Mouse (Mus musculus) neural tube, embryonic 12.5 days (tissue): ENCODE results near the gene Prpf31. TPM values are rescaled to one million over a fixed set of nuclear protein-coding genes. Genes with fewer than 3 reads are reported as not detected.

ENCODE experiments used
- ATAC-seq: fragments of 200-750 bp; cut with Nextera tagmentation; 2 replicates; pipeline ENCODE4 v1.8.0; 2017; ENCODE audit warnings: low read depth, mild to moderate bottlenecking, moderate TSS enrichment, moderate library complexity; ENCODE audit not compliant: low FRiP score
- H3K27ac ChIP-seq: fragments of 300-500 bp; sonication (generic); 2 replicates; pipeline ENCODE4 v1.5.1; 2016
- H3K27me3 ChIP-seq: fragments of 300-500 bp; sonication (generic); replicated peaks from 2 replicates; pipeline ENCODE4 v1.6.1; 2016; ENCODE audit warnings: mild to moderate bottlenecking
- H3K36me3 ChIP-seq: fragments of 300-500 bp; sonication (generic); 2 replicates; pipeline ENCODE4 v1.6.1; 2016; ENCODE audit warnings: mild to moderate bottlenecking
- H3K4me1 ChIP-seq: fragments of 300-500 bp; sonication (generic); 2 replicates; pipeline ENCODE4 v1.6.1; 2016
- H3K4me2 ChIP-seq: fragments of 300-500 bp; sonication (generic); replicated peaks from 2 replicates; pipeline ENCODE4 v1.6.1; 2016; ENCODE audit warnings: mild to moderate bottlenecking
- H3K4me3 ChIP-seq: fragments of 300-500 bp; sonication (generic); 2 replicates; pipeline ENCODE4 v1.5.1; 2016
- H3K9ac ChIP-seq: fragments of 300-500 bp; sonication (generic); 2 replicates; pipeline ENCODE4 v1.6.1; 2016; ENCODE audit warnings: mild to moderate bottlenecking
- H3K9me3 ChIP-seq: fragments of 300-500 bp; sonication (generic); 2 replicates; pipeline ENCODE4 v1.6.1; 2016; ENCODE audit warnings: mild to moderate bottlenecking
- WGBS: fragments of 180-500 bp; shearing (Covaris S2); methylation state at CpG from one replicate; pipeline ENCODE4 v1.1.7; 2016; 5-methylcytosine and 5-hydroxymethylcytosine counted together
- polyA plus RNA-seq: library from polyadenylated mRNA; unstranded; fragments of >200 nt; fragmentation: Nextera tagmentation; extraction: Ambion mirVana; gene quantifications from 2 replicates; pipeline ENCODE4 v1.2.1, GENCODE M21; 2016

Prpf31 gene
- polyA plus RNA-seq, 1 experiment from 2014 or later: 126 TPM

DNA sequence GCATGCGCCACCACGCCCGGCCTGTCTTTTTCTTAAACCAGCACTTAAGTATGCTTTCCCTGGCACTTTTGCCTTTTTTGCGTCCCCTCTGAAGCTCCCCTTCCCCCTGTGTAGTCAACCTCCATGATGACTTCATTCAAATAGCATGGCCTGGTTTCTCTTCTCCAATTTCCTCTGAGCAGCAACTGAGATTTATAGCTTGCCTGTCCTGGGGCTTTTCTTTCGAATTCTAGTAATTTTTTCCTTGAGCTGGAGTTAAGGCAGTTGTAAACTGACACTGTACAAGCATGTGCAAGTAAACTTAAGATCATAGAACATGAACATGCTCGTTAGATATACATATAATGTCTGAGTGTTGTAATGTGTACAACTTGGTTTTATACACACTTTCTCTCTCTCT lies 22.4 kb upstream of the Prpf31 start:
- no peak overlapping the region for H3K9ac ChIP-seq
- H3K9me3 ChIP-seq: no peaks in the 10 kb centered on the region
- ATAC-seq: no peak
- H3K4me2 ChIP-seq: no peak overlapping the region
- no peak overlapping the region for H3K4me3 ChIP-seq
- whole genome bisulfite sequencing: 83% methylated on average over 6 of the region's 6 CpGs
- H3K4me1 ChIP-seq: no peaks in the 10 kb centered on the region
- no peaks in the 10 kb centered on the region for H3K36me3 ChIP-seq
- H3K27ac ChIP-seq: no peak overlapping the region
- H3K27me3 ChIP-seq: no peaks in the 10 kb centered on the region

- Histone ChIP-seq H3K9ac (no peak overlapping the region), H3K27ac (no peak overlapping the region), H3K36me3 (no peaks in the 10 kb centered on the region), H3K4me2 (no peak overlapping the region), H3K4me1 (no peaks in the 10 kb centered on the region), H3K9me3 (no peaks in the 10 kb centered on the region), H3K27me3 (no peaks in the 10 kb centered on the region), H3K4me3 (no peak overlapping the region)
- ATAC-seq: no peak
- WGBS: 93% methylated on average over 3 of the region's 3 CpGs
Measured at GRCm38 (mm10) chr7:3608668-3609067, 21.1 kb upstream of the Prpf31 start.

DNA sequence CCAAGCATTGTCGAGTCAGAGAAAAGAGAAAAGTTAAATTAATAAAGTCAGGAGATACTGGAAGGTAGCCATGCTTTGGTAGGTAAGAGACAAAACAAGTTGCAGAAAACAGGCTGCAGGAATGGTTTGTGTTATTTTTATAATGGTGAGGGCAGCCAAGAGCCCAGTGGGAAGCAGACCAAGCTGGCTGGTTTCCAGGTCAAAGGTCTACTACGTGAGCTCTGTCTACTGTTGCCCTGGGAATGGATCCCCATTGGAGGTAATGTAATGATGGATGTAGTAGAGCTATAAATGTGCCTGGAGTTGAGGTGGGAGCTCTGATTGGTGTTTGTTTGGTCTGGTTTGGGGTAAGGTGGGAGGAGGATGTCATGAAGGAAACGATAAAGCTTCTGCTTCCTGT lies 20.7 kb upstream of the Prpf31 start:
- WGBS: 67% methylated on average over 3 of the region's 3 CpGs
- ATAC-seq: no peak

DNA sequence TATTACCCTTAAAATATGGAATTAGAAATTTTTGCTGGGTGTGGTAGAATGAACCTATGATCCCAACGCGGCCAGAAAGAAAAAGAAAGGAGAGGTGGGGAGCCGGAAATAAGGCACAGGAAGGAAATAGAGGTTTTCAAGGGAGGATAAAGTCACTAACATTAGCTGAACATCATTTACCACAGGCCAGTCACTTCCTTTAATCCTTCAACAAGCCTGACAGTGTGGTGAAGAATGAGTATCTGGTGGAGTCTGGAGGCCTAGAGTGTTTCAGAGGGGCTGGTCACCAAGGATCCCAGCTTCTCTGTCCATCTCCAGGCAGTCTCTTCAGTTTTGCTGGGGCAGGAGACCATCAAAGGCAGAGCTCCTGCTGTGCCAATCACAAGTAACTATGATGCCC lies 19.3 kb upstream of the Prpf31 start:
- Histone ChIP-seq H3K4me2 (no peak overlapping the region), H3K4me3 (no peak overlapping the region), H3K9me3 (no peaks in the 10 kb centered on the region), H3K4me1 (no peaks in the 10 kb centered on the region), H3K27me3 (no peaks in the 10 kb centered on the region), H3K9ac (no peak overlapping the region), H3K36me3 (no peaks in the 10 kb centered on the region), H3K27ac (no peak overlapping the region)
- WGBS: 88% methylated on average over 3 of the region's 3 CpGs
- no peak for ATAC-seq

More for the DNA sequence above, 20.7 kb upstream of the Prpf31 start:
- H3K4me3 ChIP-seq: no peak overlapping the region
- no peak overlapping the region for H3K9ac ChIP-seq
- H3K27me3 ChIP-seq: no peaks in the 10 kb centered on the region
- H3K4me2 ChIP-seq: no peak overlapping the region
- H3K4me1 ChIP-seq: no peaks in the 10 kb centered on the region
- H3K9me3 ChIP-seq: no peaks in the 10 kb centered on the region
- H3K27ac ChIP-seq: no peak overlapping the region
- H3K36me3 ChIP-seq: no peaks in the 10 kb centered on the region

- H3K9me3 ChIP-seq: no peaks in the 10 kb centered on the region
- no peak for ATAC-seq
- H3K4me2 ChIP-seq: no peak overlapping the region
- no peaks in the 10 kb centered on the region for H3K4me1 ChIP-seq
- no peaks in the 10 kb centered on the region for H3K36me3 ChIP-seq
- no peaks in the 10 kb centered on the region for H3K27me3 ChIP-seq
- H3K9ac ChIP-seq: no peak overlapping the region
- H3K27ac ChIP-seq: no peak overlapping the region
- H3K4me3 ChIP-seq: no peak overlapping the region
- WGBS: 92% methylated on average over 13 of the region's 13 CpGs
Measured at GRCm38 (mm10) chr7:3611006-3611405, 18.8 kb upstream of the Prpf31 start.

GRCm38 (mm10) chr7:3614021-3614420 lies 15.8 kb upstream of the Prpf31 start:
- no peak for ATAC-seq
- H3K9me3 ChIP-seq: no peaks in the 10 kb centered on the region
- H3K4me1 ChIP-seq: peaks cover 4% of the 10 kb centered on the region; the same call in 1 of the 2 replicates
- H3K36me3 ChIP-seq: peaks cover under 1% of the 10 kb centered on the region; the same call in 1 of the 2 replicates
- no peak overlapping the region for H3K4me3 ChIP-seq
- no peak overlapping the region for H3K27ac ChIP-seq
- 81% methylated on average over 3 of the region's 3 CpGs for WGBS
- H3K9ac ChIP-seq: no peak overlapping the region
- no peaks in the 10 kb centered on the region for H3K27me3 ChIP-seq
- no peak overlapping the region for H3K4me2 ChIP-seq

DNA sequence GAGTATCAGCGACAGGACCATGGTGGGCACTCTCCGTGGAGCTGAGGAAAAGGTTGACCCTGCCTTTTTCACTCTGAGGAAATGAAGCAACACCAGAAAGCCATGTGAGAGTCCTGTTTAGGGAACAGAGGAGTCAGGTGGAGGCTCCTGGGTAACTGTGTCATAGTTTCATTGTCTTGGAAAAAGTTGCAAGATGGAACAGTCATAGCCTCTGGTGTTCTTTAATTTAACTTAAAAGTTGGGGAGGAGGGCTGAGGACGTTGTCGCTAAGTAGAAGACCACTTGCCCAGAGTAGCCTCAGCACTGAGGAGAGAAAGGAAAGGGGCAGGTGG lies 13.8 kb upstream of the Prpf31 start, which contains the start of gene Oscar:
Oscar (minus strand) TSS at position 101 of the 332 bp plus-strand sequence.
- Histone ChIP-seq H3K9me3 (no peaks in the 10 kb centered on the region), H3K4me3 (peak within 1 kb of the TSS; percentile 72), H3K27me3 (no peaks in the 10 kb centered on the region), H3K36me3 (peaks cover 19% of the 10 kb centered on the region), H3K27ac (no peak within 1 kb of the TSS), H3K4me2 (peak within 1 kb of the TSS; percentile 87), H3K9ac (no peak within 1 kb of the TSS), H3K4me1 (peaks cover 4% of the 10 kb centered on the region; the same call in 1 of the 2 replicates)
- WGBS: 82% methylated on average over 4 of the region's 4 CpGs
- no peak for ATAC-seq

GRCm38 (mm10) chr7:3616389-3617241 lies 13.2 kb upstream of the Prpf31 start:
- H3K36me3 ChIP-seq: peaks cover 20% of the 10 kb centered on the region
- peak overlapping the region; percentile 87 for H3K4me2 ChIP-seq
- peaks cover 4% of the 10 kb centered on the region; the same call in 1 of the 2 replicates for H3K4me1 ChIP-seq
- no peaks in the 10 kb centered on the region for H3K27me3 ChIP-seq
- H3K9me3 ChIP-seq: no peaks in the 10 kb centered on the region
- H3K27ac ChIP-seq: no peak overlapping the region
- H3K4me3 ChIP-seq: peak overlapping the region; percentile 72
- ATAC-seq: peak; percentile 51
- H3K9ac ChIP-seq: no peak overlapping the region
- 39% methylated on average over 6 of the region's 6 CpGs for WGBS

GRCm38 (mm10) chr7:3617242-3617995 lies 12.4 kb upstream of the Prpf31 start, which contains the start of gene Ndufa3:
Gene Ndufa3 (plus strand): TSS chr7:3617373.
- Histone ChIP-seq H3K4me3 (peak within 1 kb of the TSS; percentile 72), H3K4me2 (peak within 1 kb of the TSS; percentile 87), H3K27me3 (no peaks in the 10 kb centered on the region), H3K9ac (peak within 1 kb of the TSS; percentile 78), H3K9me3 (no peaks in the 10 kb centered on the region), H3K27ac (no peak within 1 kb of the TSS), H3K36me3 (peaks cover 27% of the 10 kb centered on the region), H3K4me1 (peaks cover 4% of the 10 kb centered on the region; the same call in 1 of the 2 replicates)
- ATAC-seq: peak; percentile 94
- 1% methylated on average over 32 of the region's 32 CpGs for WGBS

- peak overlapping the region; percentile 65 for H3K4me3 ChIP-seq
- H3K27me3 ChIP-seq: no peaks in the 10 kb centered on the region
- peaks cover 25% of the 10 kb centered on the region for H3K4me1 ChIP-seq
- ATAC-seq: peak; percentile 52
- H3K4me2 ChIP-seq: peak overlapping the region; percentile 97
- WGBS: 36% methylated on average over 4 of the region's 4 CpGs
- H3K9ac ChIP-seq: peak overlapping the region; percentile 69
- peaks cover 43% of the 10 kb centered on the region for H3K36me3 ChIP-seq
- H3K27ac ChIP-seq: no peak overlapping the region
- H3K9me3 ChIP-seq: no peaks in the 10 kb centered on the region
Measured at GRCm38 (mm10) chr7:3629030-3629429, 755 bp upstream of the Prpf31 start.

GRCm38 (mm10) chr7:3630478-3630815 lies 662 bp downstream of the Prpf31 start:
- ATAC-seq: 0 out of 2 replicates have a peak, but pooled peaks have one; percentile 3
- peaks cover 25% of the 10 kb centered on the region for H3K4me1 ChIP-seq
- H3K9ac ChIP-seq: peak overlapping the region; percentile 69
- 65% methylated on average over 3 of the region's 3 CpGs for WGBS
- peaks cover 43% of the 10 kb centered on the region for H3K36me3 ChIP-seq
- H3K9me3 ChIP-seq: no peaks in the 10 kb centered on the region
- peak overlapping the region; percentile 65 for H3K4me3 ChIP-seq
- peak overlapping the region; percentile 97 for H3K4me2 ChIP-seq
- H3K27ac ChIP-seq: no peak overlapping the region
- H3K27me3 ChIP-seq: no peaks in the 10 kb centered on the region

- peaks cover 28% of the 10 kb centered on the region for H3K4me1 ChIP-seq
- H3K9ac ChIP-seq: no peak overlapping the region
- no peak for ATAC-seq
- peaks cover 32% of the 10 kb centered on the region for H3K36me3 ChIP-seq
- H3K27me3 ChIP-seq: no peaks in the 10 kb centered on the region
- no peak overlapping the region for H3K4me3 ChIP-seq
- 71% methylated on average over 5 of the region's 5 CpGs for WGBS
- no peaks in the 10 kb centered on the region for H3K9me3 ChIP-seq
- H3K4me2 ChIP-seq: no peak overlapping the region
- H3K27ac ChIP-seq: no peak overlapping the region
Measured at GRCm38 (mm10) chr7:3643412-3643811, 13.6 kb downstream of the Prpf31 start.
